In the genomic region with DNA sequence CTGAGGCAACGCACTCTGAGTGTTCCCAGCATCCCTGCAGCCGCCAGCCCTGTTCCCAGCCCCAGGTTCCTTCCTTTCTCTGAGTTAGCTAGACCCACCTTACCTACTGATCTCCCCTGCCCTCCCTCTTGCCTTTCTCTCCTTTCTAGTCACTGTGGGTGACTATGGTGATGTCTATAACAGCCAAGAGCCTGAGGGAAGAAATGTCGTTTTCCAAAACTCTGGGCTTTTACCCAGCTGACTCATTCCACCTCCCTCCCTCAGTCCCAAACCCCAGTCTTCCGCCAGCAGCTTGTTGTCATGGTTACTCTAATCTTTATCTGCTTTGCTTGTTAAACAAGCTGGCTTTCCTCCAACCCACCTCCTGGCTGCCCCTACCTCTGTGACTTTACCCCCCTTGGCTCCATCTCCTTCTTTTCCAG, we compare ENCODE assay signal across 8 mouse cellular contexts.
DNase-seq lines count a peak whose midpoint lies in the region; ATAC-seq lines count a peak whose summit lies in the region.

No protein-coding gene starts in this region.

- H3K27me3 ChIP-seq in hindbrain, embryonic 12.5 days, result no peaks in the 10 kb centered on the region
- no peaks in the 10 kb centered on the region for H3K27me3 ChIP-seq in hindbrain, embryonic 11.5 days (ENCODE audit: control insufficient read depth, insufficient read depth, low read length)
- no peaks in the 10 kb centered on the region; the same call in 1 of the 2 replicates for H3K27me3 ChIP-seq in forebrain, embryonic 12.5 days
- no peaks in the 10 kb centered on the region for H3K27me3 ChIP-seq in midbrain, embryonic 10.5 days (ENCODE audit: low read depth, poor library complexity, severe bottlenecking)
- no peaks in the 10 kb centered on the region; the same call in 1 of the 2 replicates for H3K27me3 ChIP-seq in liver, embryonic 12.5 days (replicated peaks)

- H3K9ac ChIP-seq in hindbrain, embryonic 12.5 days, result no peak overlapping the region
- no peak overlapping the region for H3K9ac ChIP-seq in hindbrain, embryonic 11.5 days (ENCODE audit: low read depth, low read length)
- H3K9ac ChIP-seq in forebrain, embryonic 12.5 days, result no peak overlapping the region
- H3K9ac ChIP-seq in liver, embryonic 12.5 days, result no peak overlapping the region

- H3K4me2 ChIP-seq in hindbrain, embryonic 12.5 days (replicated peaks), result no peak overlapping the region
- no peak overlapping the region for H3K4me2 ChIP-seq in hindbrain, embryonic 11.5 days (replicated peaks; ENCODE audit: low read depth, low read length)
- H3K4me2 ChIP-seq in forebrain, embryonic 12.5 days, result no peak overlapping the region
- no peak overlapping the region for H3K4me2 ChIP-seq in liver, embryonic 12.5 days

- ATAC-seq in hindbrain, embryonic 12.5 days (ENCODE audit: low FRiP score), result peak; percentile 23; the same call in 1 of the 2 replicates
- ATAC-seq in hindbrain, embryonic 11.5 days (ENCODE audit: low FRiP score), result no peak
- peak; percentile 39; the same call in 1 of the 2 replicates for ATAC-seq in forebrain, embryonic 12.5 days (ENCODE audit: low FRiP score)
- no peak for ATAC-seq in granulocyte monocyte progenitor cell, adult 5-6 weeks (replicated peaks; ENCODE audit: poor library complexity, severe bottlenecking)
- no peak for ATAC-seq in liver, embryonic 12.5 days

- peaks cover 27% of the 10 kb centered on the region for H3K4me1 ChIP-seq in hindbrain, embryonic 12.5 days
- H3K4me1 ChIP-seq in hindbrain, embryonic 11.5 days (replicated peaks; ENCODE audit: control insufficient read depth, insufficient read depth, low read length), result no peaks in the 10 kb centered on the region
- H3K4me1 ChIP-seq in forebrain, embryonic 12.5 days, result peaks cover 35% of the 10 kb centered on the region
- peaks cover 41% of the 10 kb centered on the region for H3K4me1 ChIP-seq in midbrain, embryonic 10.5 days
- H3K4me1 ChIP-seq in liver, embryonic 12.5 days, result peaks cover 3% of the 10 kb centered on the region; the same call in 1 of the 2 replicates

- DNase-seq in hindbrain, embryonic 11.5 days (ENCODE audit: low spot score), result no peak
- DNase-seq in adipocyte (ENCODE audit: low spot score), result peak; percentile 67
- peak; percentile 41 for DNase-seq in heart, postnatal 4 days
- DNase-seq in midbrain, embryonic 10.5 days (ENCODE audit: low spot score), result peak; percentile 28

- H3K27ac ChIP-seq in hindbrain, embryonic 12.5 days, result no peak overlapping the region
- H3K27ac ChIP-seq in hindbrain, embryonic 11.5 days (ENCODE audit: low read depth, low read length), result no peak overlapping the region
- 0 out of 2 replicates have a peak overlapping the region, but pooled peaks have one; percentile 36 for H3K27ac ChIP-seq in forebrain, embryonic 12.5 days
- no peak overlapping the region for H3K27ac ChIP-seq in midbrain, embryonic 10.5 days (replicated peaks)
- no peak overlapping the region for H3K27ac ChIP-seq in liver, embryonic 12.5 days

- no peaks in the 10 kb centered on the region for H3K36me3 ChIP-seq in hindbrain, embryonic 12.5 days
- no peaks in the 10 kb centered on the region for H3K36me3 ChIP-seq in hindbrain, embryonic 11.5 days (ENCODE audit: control insufficient read depth, insufficient read depth, low read length)
- H3K36me3 ChIP-seq in forebrain, embryonic 12.5 days (replicated peaks), result no peaks in the 10 kb centered on the region
- H3K36me3 ChIP-seq in midbrain, embryonic 10.5 days, result no peaks in the 10 kb centered on the region
- no peaks in the 10 kb centered on the region for H3K36me3 ChIP-seq in liver, embryonic 12.5 days

- WGBS in hindbrain, embryonic 12.5 days, result 51% methylated on average over 4 of the region's 4 CpGs
- 55% methylated on average over 4 of the region's 4 CpGs for WGBS in hindbrain, embryonic 11.5 days
- WGBS in forebrain, embryonic 12.5 days, result 42% methylated on average over 4 of the region's 4 CpGs
- 39% methylated on average over 4 of the region's 4 CpGs for WGBS in midbrain, embryonic 10.5 days
- WGBS in liver, embryonic 12.5 days (ENCODE audit: insufficient replicate concordance), result 32% methylated on average over 4 of the region's 4 CpGs

- H3K4me3 ChIP-seq in hindbrain, embryonic 12.5 days, result no peak overlapping the region
- no peak overlapping the region for H3K4me3 ChIP-seq in hindbrain, embryonic 11.5 days (ENCODE audit: low read depth, low read length)
- H3K4me3 ChIP-seq in forebrain, embryonic 12.5 days (replicated peaks), result no peak overlapping the region
- no peak overlapping the region for H3K4me3 ChIP-seq in midbrain, embryonic 10.5 days
- no peak overlapping the region for H3K4me3 ChIP-seq in liver, embryonic 12.5 days

- H3K9me3 ChIP-seq in hindbrain, embryonic 12.5 days (replicated peaks), result no peaks in the 10 kb centered on the region
- H3K9me3 ChIP-seq in hindbrain, embryonic 11.5 days (ENCODE audit: control insufficient read depth, low read length), result no peaks in the 10 kb centered on the region
- no peaks in the 10 kb centered on the region for H3K9me3 ChIP-seq in forebrain, embryonic 12.5 days
- H3K9me3 ChIP-seq in midbrain, embryonic 10.5 days (replicated peaks), result no peaks in the 10 kb centered on the region
- H3K9me3 ChIP-seq in liver, embryonic 12.5 days (replicated peaks), result no peaks in the 10 kb centered on the region

Comparison
In these comparisons a context has a peak if more than half of its experiments do, and no peak if none do; other contexts are left out.
1. ATAC-seq: peak in hindbrain, embryonic 12.5 days (single experiment) and forebrain, embryonic 12.5 days (single experiment); none in hindbrain, embryonic 11.5 days (single experiment), granulocyte monocyte progenitor cell, adult 5-6 weeks (single experiment) and liver, embryonic 12.5 days (single experiment).